Mouse (Mus musculus): ENCODE results near the gene Ndufaf2.
A peak's percentile ranks its signal among the peaks of the same experiment; 100 is the strongest.

Gene Ndufaf2

DNA sequence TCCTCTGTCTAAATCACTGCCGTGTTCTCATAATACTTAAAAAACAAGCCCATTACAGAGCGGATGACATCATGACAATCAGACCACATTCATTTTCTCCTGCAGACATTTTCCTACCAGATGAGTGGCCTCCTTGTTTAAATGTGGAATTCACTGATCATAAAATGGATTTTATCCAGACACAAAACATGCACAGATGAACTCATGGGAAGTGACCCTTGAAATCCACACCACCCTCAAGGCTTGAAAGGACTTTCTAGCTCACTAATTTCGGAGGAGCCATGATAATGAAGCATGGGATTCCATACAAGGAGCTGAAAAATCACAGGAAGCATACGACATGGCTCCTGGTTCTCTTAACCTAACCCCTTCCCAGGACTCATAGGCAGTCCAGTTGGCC lies 198.5 kb downstream of the Ndufaf2 start:
- H3K36me3 ChIP-seq (ENCODE audit: insufficient read depth, low read length), result no peaks in the 10 kb centered on the region
- no peak overlapping the region for H3K4me3 ChIP-seq (replicated peaks; ENCODE audit: low read length)
- peaks cover 76% of the 10 kb centered on the region for H3K4me1 ChIP-seq (replicated peaks; ENCODE audit: low read depth, low read length)
- no peaks in the 10 kb centered on the region for H3K9me3 ChIP-seq (ENCODE audit: low read length)
- TF ChIP-seq NANOG (IDR thresholded peaks at IDR 0.05; ENCODE audit: borderline replicate concordance, low read length), result no peak
- no peak for TF ChIP-seq CTCF (conservative IDR thresholded peaks at IDR 0.05; ENCODE audit: low read length)
- no peak for TF ChIP-seq POU5F1 (IDR thresholded peaks at IDR 0.05; ENCODE audit: borderline replicate concordance, low read length)
- H3K27me3 ChIP-seq (ENCODE audit: insufficient read depth, low read length), result peaks cover 8% of the 10 kb centered on the region; the same call in 1 of the 2 replicates

DNA sequence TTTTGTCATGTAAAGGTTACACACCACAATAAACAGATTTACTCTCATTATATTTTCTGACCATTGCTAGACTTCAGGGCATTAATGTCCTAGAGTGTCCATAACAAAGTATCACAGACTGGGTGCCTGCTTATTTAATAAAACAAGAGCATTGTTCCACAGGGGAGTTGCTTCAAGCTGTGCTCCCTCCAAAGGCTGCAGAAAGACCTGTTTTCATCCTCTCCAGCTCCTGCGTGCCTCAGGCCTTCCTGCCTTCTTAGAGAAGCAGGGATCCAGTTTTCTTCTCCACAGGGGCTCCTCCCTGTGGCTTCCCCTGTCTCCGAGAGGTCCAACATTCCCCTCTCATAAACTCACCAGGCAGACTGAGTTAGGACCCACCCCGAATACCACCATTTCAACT lies 202.2 kb downstream of the Ndufaf2 start:
- peaks cover 64% of the 10 kb centered on the region for H3K4me1 ChIP-seq (replicated peaks; ENCODE audit: low read depth, low read length)
- H3K4me3 ChIP-seq (replicated peaks; ENCODE audit: low read length), result peak overlapping the region; percentile 15
- no peaks in the 10 kb centered on the region for H3K36me3 ChIP-seq (ENCODE audit: insufficient read depth, low read length)
- TF ChIP-seq CTCF (conservative IDR thresholded peaks at IDR 0.05; ENCODE audit: low read length) (no peak), NANOG (IDR thresholded peaks at IDR 0.05; ENCODE audit: borderline replicate concordance, low read length) (peak; percentile 51; the same call in 1 of the 2 replicates), POU5F1 (IDR thresholded peaks at IDR 0.05; ENCODE audit: borderline replicate concordance, low read length) (no peak)
- no peaks in the 10 kb centered on the region for H3K9me3 ChIP-seq (ENCODE audit: low read length)
- H3K27me3 ChIP-seq (ENCODE audit: insufficient read depth, low read length), result no peaks in the 10 kb centered on the region; the same call in 1 of the 2 replicates

DNA sequence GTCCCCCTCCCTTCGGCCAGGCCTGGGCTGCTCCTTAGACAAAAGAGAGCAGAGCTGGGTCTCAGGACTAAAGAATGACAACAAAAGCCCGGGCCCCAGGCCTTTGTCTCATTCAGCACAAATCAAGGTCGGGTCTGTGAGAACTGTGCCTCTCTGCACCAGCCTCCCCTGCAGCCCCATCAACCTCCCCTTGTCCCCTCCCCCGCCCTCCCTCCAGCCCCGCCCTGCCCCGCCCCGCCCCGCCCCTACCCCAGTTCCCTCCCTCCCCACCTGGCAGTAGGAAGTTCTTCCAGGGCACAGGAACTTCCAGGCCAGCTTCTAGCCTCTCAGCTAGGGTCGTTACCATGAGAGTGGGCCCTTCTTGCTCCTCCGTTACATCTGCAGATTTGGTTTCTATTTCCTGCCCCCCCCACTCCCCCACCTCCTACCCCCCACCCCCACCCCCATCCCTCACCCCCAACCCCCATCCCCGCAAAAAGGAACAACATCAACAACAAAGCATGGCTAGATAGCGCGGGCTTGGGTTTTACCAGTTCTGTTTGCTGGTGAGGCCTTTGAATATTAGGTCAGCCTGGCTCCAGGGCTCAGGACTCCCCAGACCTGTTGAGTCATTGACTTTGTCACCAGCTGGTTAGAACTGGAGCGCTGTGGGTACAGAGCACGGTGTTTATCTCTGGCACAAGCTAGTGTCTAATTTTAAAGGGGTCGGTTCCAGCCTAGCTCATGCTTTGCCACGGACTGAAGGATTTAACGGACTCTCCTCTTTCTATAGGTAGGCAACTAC lies 202.9 kb downstream of the Ndufaf2 start:
- H3K4me3 ChIP-seq (replicated peaks; ENCODE audit: low read length), result peak overlapping the region; percentile 61
- no peaks in the 10 kb centered on the region; the same call in 1 of the 2 replicates for H3K27me3 ChIP-seq (ENCODE audit: insufficient read depth, low read length)
- TF ChIP-seq NANOG (IDR thresholded peaks at IDR 0.05; ENCODE audit: borderline replicate concordance, low read length) (0 out of 2 replicates have a peak, but pooled peaks have one; percentile 28), POU5F1 (IDR thresholded peaks at IDR 0.05; ENCODE audit: borderline replicate concordance, low read length) (no peak), CTCF (conservative IDR thresholded peaks at IDR 0.05; ENCODE audit: low read length) (no peak)
- peaks cover 60% of the 10 kb centered on the region for H3K4me1 ChIP-seq (replicated peaks; ENCODE audit: low read depth, low read length)
- no peaks in the 10 kb centered on the region for H3K9me3 ChIP-seq (ENCODE audit: low read length)
- H3K36me3 ChIP-seq (ENCODE audit: insufficient read depth, low read length), result no peaks in the 10 kb centered on the region

DNA sequence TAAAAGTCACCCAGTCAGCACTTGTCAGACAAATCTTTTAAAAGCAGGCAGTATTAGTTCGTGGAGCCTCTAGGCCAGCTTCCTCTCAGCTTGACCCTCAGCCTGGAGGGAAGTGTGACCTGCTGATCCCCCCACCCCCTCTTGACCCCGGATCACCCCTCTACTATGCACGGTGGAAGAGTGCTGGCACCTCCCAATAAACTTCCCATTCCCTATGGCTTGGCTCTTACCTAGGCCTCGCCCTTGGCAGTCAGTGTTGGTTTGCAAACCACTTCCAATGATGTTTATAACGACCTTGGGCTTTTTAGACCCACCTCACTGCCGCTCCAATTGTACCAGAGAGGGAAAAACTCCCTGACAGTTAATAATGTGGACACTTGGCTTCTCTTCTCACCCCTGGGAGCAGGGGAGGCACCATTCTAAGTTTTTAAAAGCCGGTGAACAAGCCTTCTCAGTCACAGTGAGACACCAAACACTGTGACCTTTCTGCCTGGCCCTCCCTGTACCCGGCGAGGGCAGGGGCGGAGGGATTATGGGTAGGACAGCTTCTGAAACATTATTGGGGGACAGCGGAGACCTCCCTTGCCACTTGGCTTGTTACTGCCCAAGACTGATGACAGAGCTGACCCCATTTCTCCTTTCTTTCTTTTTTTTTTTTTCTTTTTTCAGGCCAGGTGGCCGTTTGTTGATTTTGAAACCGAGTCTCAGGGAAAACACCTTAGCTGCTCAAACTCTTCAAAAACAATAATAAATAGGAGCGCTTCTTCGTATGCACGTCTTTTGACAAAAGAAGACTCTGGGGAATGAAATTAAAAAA lies 203.8 kb downstream of the Ndufaf2 start:
- Histone ChIP-seq H3K4me1 (replicated peaks; ENCODE audit: low read depth, low read length) (peaks cover 56% of the 10 kb centered on the region), H3K27me3 (ENCODE audit: insufficient read depth, low read length) (no peaks in the 10 kb centered on the region), H3K9me3 (ENCODE audit: low read length) (no peaks in the 10 kb centered on the region), H3K36me3 (ENCODE audit: insufficient read depth, low read length) (no peaks in the 10 kb centered on the region), H3K4me3 (replicated peaks; ENCODE audit: low read length) (peak overlapping the region; percentile 61)
- no peak for TF ChIP-seq CTCF (conservative IDR thresholded peaks at IDR 0.05; ENCODE audit: low read length)
- no peak for TF ChIP-seq POU5F1 (IDR thresholded peaks at IDR 0.05; ENCODE audit: borderline replicate concordance, low read length)
- no peak for TF ChIP-seq NANOG (IDR thresholded peaks at IDR 0.05; ENCODE audit: borderline replicate concordance, low read length)

DNA sequence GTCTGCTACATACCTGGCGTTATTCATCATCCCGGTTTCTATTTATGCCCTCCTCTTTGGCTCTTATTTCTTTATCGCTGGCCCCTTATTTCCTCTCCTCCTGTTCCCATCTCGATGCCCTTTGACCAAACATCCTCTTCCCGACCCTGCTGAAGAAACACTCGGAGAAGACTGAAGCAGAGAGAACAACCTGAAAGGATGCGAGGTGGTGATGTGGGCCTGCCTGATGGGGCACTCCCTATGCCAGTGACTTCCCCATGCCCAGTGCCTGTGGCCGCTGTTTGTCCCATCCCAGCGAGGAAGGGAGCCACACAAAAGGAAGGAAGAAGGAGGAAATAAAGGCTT lies 204.4 kb downstream of the Ndufaf2 start:
- Histone ChIP-seq H3K36me3 (ENCODE audit: insufficient read depth, low read length) (no peaks in the 10 kb centered on the region), H3K4me3 (replicated peaks; ENCODE audit: low read length) (peak overlapping the region; percentile 61), H3K27me3 (ENCODE audit: insufficient read depth, low read length) (no peaks in the 10 kb centered on the region), H3K4me1 (replicated peaks; ENCODE audit: low read depth, low read length) (peaks cover 54% of the 10 kb centered on the region), H3K9me3 (ENCODE audit: low read length) (no peaks in the 10 kb centered on the region)
- TF ChIP-seq NANOG (IDR thresholded peaks at IDR 0.05; ENCODE audit: borderline replicate concordance, low read length), result no peak
- no peak for TF ChIP-seq CTCF (conservative IDR thresholded peaks at IDR 0.05; ENCODE audit: low read length)
- TF ChIP-seq POU5F1 (IDR thresholded peaks at IDR 0.05; ENCODE audit: borderline replicate concordance, low read length), result no peak

Data from E14TG2a.4 (cell line).